Mouse (Mus musculus) heart, adult 9 months (tissue): ENCODE measurements at regions not wholly inside any gene's neighbourhood (a gene's known extent, or its start where the extent isn't known, plus 50 kb on each side); places are given as distances from the start of the nearest gene placed in this dataset.

ENCODE experiments used
- DNase-seq, 2 experiments: peaks; one replicate each; pipeline ENCODE4 v3.0.0; 2022; ENCODE audit warnings: low spot score in 2 of 2

DNA sequence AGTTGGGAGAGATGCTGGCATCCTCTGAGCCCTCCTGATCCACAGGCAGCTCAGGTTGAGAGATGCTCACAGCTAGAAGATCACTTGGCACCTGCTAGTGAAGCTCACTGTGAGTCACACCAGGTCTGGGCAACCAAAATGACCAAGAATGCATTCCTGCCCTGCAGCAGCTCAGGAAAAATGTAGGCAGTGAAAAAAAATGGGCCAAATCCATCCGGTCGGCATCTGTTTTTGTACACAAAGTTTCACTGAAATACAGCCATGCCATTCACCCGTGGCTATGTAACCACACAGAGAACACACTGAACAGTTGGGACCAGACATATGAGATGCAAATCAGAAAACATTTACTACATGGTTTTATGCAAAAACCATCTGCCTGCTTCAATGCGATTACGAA is 135.1 kb downstream of the Tomm20 start:
- no peak for DNase-seq

DNA sequence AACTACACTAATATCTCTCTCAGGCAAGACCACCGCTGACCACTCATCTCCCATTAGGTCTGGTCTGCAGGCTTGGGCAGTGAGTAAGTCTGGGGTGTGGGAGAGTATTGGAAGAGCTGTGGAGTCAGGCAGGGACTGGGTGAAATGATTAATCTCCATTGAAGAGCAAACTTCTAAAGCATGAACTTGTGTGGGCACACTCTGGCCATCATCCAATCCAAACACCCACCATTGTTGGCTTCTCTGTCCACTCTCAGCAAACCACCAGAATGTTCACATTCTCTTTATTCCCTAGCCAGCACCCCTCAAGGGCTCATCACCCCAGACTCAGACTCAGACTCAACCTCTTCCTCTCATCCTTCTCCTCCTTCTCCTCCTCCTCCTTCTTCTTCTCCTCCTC is 136.3 kb downstream of the Tomm20 start:
- no peak for DNase-seq

DNA sequence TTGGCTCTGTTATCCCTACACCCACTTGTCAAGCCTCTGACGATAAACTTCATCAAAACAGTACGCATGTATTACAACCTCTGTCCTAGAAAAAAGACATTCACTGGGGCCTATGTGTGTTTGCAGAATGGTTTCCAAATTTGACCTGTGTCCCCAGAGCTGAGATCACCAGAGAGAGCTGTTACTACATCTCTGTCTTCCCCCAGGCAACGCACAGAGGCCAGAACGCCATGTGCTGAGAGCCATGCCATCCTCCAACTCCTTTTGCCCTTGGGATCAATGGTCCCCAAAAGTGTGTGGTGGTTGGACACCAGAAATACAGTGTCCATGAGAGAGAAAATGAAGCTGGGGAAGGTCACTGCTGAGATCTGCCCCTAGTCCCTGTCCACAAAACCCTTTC is 137.1 kb downstream of the Tomm20 start:
- no peak for DNase-seq

DNA sequence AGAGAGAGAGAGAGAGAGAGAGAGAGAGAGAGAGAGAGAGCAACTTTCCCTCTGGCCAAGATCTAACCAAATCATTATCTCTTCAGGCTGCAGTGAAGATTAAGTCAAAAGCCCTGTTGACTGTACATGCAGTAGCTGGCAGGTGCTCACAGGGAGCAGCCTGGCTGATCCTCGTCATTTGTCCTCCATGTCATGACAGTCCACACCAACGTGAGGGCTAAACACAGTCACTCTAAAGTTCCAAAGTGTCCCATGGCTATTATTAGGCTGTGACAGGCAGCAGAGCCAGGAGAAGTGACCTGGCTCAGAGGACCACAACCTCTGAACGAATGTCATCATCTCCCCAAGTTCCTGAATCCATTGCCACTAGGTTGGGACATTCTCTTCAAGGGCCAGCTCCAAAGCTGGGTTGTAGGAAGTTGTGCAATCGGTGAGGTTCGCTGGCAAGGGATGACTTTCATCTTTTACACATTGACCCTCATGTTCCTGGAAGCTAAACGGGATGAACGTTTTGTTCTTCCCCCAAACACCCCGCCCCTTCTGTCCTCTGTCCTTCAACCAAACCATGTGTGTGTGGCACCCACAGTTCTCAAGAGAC is 138.4 kb downstream of the Tomm20 start:
- DNase-seq = peak; percentile 92

DNA sequence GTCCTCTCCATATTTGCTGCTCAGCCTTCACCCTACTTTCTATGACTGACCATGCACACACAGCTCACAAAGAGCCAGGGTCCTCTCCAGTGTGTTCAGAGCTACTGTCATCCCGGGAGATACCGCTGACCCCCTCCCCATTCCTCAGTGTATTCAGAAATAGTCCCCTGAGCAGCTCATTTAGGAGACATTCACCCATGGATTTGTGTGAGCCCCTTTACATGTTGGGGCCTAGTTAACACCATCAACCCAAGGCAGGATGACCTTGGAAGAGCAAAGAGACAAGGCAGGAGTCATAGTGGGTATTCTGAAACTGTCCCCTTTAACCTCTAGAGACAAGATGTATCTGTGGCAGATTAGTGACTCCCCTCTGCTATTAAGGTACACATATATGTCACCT is 139.1 kb downstream of the Tomm20 start:
- no peak for DNase-seq

DNA sequence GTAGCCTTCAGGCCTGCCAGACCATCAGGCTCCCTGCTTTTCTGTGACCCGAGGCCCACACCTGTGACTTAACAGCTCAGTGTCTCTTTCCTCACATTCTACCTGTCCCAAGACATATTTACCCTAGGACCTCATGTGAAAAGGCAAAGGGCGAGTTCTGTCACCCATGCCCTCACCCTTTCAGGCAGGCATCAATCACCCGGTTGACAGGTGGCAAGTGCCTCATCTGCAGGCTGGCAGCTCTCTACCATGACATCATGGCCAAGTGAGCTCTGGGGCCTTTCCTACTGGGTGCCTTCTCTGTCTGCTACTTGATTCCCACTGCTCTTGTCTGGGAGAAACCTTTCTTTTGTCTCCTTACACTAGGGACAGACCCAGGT is 139.5 kb downstream of the Tomm20 start:
- DNase-seq = no peak

DNA sequence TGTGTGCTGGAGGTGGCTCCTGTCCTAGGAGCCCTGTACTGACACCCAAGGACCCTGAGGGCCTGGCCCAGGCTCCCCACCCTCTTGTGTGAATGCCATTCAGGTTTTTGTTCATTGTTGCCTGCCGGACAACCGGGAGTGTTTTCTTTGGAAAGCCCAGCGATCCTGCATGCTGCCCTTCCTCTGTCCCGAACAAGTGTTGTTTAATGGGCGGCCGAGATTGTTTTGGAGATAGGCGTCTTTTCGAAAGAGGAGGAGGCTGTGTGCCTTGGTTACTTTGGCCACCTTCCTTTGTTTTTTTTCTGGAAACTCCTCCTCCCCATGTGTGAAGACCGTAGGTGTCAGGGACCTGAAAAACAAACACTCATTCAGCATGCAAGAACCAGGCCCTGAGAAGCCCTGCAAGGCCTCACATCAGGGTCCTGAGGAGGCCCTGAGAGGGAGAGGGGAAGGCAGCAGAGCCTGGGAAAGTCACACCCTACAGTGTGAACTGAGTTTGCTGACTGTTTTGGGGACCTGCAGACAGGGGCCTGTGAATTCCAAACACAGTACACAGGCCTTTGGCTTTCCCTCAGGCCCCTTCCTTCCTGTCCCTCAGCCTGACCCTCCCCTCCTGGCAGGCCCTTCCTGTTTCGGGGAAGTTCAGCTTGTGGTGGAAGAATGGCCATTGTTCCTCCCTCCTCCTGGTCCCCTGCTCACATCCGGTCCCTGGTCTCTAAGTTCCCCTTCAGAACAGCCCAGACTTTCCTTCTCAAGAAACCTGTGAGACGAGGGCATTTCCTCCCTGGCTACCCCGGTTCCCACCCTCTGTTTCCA is 140.1 kb downstream of the Tomm20 start:
- peak; percentile 90 to 96 for DNase-seq

DNA sequence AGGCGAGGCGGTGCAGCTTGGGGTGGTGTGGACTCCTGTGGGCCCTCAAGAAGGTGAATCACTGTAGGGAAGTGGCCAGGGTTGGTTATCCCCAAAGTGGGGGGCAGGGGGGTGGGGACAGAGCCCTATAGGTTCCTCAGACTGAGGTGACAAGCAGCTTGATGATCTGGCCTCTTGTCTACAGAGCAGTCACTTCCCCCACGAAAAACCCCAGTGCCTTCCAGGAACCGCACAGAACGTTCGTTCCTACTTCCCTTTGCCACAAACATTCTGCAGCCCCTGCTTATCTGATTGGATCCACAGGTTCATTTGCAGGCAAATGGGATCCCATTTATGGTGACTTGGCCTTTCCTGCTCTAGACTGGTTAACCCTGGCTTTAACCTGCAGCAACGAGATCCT is 141.5 kb downstream of the Tomm20 start:
- DNase-seq = no peak

DNA sequence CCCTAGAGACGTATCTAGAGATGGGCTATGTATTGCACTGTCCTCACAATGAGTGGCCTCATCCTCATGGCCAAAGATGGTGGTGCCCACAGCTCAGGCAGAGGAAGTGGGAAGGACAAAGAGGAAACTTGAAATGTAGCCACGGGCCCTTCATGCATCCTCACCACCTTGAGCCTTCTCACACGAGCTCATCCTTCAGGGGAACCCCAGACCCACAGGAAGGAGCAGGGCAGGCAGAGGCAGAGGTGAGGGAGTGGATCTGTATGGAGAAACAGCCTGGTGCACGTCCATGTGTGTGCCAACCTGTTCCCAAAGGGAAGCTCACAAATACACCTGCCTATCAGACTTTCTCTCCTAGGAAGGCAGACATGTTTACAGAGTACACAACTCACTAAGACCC is 143.0 kb downstream of the Tomm20 start:
- DNase-seq = no peak

DNA sequence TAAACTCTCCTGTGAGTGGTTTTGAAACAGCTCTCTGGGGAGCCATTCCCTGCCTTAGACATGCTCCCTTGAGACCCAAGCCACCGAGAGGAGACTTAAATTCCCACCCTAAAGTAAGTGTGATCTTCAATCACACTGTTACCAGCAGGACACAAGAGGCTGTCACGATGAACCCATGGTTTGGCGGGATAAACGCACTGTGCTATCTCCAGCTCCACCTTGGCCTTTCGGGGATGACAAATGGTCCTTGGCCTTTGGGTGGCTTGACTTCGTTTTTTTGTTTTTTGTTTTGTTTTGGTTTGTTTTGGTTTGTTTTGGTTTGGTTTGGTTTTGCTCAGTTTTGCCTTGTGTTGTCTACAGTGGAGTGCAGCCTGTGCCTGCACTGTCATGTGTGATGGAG is 144.7 kb downstream of the Tomm20 start:
- DNase-seq = no peak

DNA sequence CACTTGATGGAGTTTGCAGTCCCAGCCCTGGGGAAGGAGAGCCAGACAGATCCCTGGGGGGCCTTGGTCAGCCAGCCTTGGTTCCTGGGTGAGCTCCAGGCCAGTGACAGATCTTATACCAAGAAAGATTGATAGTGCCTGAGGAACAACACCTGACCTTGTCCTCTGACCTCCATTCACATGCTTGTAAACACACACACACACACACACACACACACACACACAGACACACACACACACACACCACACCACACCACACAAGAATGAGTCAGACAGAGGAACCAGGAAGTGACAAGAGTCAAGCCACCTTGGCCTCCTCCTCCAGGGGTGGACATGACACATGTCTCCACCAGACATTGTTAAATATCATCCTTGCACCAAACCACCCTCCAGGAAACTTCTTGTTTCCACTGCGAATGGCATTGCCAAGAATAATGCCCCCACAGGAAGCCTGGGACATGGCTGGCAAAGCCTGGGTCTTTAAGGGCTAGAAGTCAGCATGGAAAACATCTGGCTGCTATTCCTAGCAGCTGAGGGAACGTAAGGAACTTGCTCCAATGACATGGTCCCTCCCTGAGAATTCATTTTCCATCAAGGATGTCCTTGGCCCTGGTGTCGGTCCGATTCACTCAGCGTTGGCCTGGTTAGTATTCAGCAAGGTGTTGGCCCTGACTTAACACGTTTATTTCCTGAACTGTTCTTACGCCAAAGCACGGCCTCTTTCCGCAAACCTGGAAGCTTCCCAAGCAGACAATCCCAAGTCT is 147.9 kb downstream of the Tomm20 start:
- peak; percentile 54 to 66 for DNase-seq

DNA sequence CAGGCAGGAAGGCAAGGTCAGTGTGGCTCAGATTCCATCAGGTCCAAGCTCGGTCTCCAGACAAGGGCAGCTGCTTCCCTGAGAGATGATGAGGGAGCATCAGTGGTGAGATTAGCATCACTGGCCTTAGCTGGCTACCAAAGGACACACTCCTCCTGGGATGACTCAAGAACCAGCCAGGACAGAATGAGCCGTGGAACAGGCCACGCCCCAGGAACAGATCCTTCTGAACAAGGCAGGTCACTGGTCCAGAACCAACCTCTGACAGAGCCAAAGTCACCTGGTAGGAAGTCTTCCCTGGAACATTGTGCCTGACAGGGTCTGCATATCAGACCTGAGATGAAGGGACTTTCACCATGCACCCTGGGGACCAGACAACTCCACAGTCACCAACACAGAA is 152.0 kb downstream of the Tomm20 start:
- no peak for DNase-seq

DNA sequence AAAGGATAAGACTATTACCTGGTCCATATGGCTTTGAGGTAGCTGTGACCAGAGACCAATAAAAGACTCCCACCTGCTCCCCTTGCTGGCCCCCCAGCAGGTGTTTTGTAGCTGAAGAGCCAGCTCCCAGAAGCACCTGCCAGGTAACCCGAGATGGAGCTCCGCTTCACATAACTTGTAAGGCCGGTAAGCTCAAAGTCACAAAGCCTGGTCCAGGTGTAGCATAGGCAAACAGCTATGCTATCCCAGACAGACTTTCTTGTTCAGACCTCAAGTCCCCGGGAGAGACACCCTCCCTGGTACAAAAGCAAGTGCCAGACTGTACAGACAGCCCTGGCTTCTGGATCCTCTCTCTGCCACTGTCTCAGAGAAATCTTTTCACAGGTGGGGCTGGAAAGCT is 154.6 kb downstream of the Tomm20 start:
- no peak for DNase-seq

DNA sequence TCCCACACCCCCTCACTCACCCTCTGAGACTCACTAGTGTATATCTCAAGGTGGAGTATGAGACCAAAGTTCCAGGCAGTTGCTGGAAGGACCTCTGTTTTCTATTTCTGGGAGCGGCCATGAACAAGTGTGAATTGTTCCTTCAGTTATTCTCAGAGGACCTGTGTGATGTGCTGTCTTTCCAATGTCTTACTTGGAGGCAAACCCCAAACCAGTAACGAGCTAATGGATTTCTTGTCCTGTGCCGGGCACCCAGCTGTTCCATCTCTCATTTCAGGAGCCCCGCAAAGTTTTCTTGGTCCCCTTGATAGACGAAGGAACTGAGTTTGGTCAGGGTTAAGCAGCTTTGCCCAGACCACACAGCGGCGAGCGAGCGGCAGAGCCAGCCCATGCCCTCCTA is 155.4 kb downstream of the Tomm20 start:
- DNase-seq = peak; percentile 32 to 51

DNA sequence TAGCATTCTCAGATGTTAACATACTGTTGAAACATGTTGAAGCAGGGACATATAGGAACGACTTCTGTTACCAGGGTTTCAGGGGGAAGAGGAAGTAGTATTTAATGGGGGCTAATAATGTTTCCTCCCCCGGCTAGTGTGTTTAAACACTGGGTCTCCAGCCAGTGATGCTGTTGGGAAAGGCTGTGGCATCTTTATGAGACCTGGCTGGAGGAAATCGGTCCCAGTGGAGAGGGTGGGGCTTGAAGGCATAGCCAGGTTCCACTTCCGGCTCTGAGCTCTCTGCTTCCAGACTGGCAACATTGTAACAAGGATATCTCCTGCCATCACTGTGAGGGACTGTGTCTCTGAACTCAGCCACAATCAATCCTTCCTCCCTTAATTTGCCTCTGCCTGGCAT is 156.6 kb downstream of the Tomm20 start:
- DNase-seq = no peak

DNA sequence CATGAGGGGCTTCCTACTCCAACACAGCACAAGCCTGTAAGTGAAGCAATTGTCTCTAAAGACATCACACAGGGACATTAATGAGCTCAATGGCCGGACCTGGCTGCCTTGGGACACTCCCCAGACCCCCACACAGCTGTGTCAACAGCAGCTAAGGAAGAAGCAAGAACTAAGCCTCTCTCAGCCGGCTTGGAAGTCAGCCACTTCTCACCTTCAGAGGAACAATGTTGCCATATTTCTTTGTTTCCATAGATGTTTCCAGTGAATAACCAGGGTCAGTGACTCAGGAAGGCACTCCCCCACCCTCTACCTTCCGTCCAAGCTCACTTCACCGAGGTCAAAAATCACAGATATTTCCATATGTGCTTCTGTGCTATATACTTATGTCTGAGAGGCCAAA is 157.0 kb downstream of the Tomm20 start:
- peak; percentile 46 to 68 for DNase-seq

DNA sequence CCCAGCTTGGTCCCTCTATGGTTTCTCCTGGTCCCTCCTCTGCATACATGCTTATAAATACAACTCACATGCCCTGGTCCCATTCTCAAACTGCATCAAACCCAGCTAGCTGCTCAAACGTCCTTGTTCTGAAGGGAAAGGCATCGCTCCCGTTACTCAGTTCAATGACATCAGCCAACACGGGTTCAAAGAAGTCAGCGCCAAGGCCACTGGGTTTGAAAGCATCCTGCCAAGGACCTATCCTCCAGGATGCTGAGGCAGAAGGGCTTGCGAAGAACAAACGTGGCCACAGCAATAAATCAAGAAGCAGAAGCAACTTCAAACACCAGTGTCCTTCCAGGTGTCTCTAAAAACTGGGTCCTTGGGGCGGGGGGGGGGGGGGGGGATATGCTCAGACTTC is 158.2 kb downstream of the Tomm20 start:
- no peak for DNase-seq

DNA sequence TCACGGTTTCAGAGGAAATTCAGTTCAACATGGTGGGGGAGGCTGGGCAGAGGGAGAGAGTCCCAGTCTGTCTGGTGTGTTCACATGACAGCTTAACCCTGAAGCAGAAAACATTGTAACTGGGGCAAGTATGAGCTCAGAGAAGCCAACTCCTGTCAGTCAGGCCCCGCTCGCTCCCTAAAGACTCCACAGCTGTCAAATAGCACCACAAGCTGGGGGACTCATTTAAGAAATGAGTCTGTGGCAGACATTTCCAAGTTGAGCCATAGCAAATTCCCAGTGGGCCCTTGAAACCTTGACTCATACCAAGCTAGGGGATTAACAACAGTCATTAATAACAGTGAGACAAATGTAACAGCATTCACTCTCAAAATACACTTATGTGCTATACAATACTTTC is 160.4 kb downstream of the Tomm20 start:
- peak; percentile 39 to 49 for DNase-seq

DNA sequence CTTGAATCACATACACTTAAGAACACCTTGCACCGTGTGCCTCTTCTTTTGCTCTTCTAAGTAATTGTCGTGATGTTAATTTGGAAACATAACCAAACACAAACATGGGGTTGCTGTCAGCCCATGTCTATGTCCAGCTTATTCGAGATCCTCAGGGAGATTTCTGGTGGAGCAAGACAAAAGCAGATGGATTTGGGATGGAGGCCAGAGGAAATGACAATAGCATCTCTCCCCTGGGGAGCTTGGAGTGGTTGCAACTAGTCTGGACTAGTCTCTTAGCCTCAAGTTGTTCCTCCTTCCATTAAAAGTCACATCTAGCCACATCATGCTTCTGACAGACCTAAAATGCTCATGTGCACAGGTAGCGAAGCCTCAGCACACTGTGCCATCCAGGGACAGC is 161.0 kb downstream of the Tomm20 start:
- peak; percentile 37 to 47 for DNase-seq

DNA sequence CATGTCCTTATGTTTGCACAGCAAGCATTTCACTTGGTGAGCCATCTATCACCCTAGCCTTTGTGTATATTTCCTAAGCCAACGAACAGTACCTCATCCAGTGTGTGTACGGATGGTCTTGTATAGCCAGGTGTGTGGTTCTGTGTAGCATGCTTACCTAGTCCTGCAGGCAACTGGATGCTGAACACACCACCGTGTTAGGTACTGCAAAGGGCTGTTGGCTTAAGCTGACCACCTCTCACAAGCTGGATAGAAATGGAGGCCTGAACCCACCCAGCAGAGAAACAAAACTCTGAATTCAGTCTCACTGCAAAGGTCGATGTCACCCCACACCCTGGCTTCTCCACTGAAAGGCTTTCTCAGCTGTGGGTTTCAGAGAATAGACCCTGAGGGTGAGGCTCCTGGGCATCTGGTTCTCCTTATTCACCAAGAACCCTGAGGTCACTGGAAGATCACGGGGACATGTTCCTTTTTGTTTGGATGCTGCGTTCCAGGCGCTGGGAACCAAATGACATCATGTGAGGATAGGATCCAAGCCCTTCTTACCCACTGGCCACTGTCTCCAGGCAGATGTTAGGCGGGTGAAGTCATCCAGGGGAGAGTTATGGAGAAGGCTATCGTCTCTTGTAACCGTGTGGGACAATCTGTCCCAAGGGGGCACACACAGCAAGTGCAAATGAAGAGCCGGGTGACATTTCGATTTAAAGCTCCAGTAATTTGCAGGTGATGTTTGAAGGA is 161.8 kb downstream of the Tomm20 start:
- peak; percentile 78 to 81 for DNase-seq

DNA sequence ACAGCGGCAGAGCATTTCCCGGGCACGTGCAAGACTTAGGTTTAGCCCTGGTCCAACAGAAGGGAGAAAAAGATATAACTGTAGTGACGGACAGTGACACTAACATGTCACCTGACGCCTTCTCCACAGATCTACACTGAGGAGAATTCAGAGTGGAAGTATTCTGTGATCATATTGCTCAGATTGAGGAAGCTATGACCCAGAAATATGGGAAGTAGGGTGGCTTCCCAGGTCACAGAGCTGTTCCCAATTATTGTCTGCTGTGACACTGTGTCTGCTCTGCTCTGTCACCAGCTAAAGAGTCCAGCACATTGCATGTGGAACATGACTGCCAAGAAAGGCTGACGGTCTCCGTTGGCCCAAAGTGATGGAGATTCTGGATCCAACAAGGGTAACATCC is 167.0 kb downstream of the Tomm20 start:
- no peak for DNase-seq

DNA sequence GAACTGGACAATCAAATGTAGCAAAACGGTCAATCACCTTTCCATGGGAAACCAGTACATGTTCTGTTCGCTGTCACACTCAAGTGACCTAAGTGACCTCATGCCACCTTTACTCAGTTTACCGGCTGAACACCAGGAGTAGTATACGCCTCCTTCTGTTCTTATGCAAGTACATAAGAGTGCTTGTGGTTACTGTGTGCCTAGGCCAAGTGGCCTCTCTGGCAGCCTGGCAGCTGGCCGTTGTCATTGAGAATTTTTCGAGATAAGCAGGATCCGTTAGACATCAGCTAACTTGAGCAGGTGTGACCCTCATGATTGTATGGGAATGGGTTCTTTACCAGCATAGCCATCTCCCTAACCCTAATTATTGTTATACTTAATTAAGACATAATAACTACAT is 167.5 kb downstream of the Tomm20 start:
- DNase-seq = no peak
